Mouse (Mus musculus) gastrocnemius, postnatal 36 days (tissue): ENCODE data around the gene Slc25a45. TPM values are rescaled to one million over a fixed set of nuclear protein-coding genes. Genes with fewer than 3 reads are reported as not detected.

Experiments
- DNase-seq, 2 experiments: peaks; one replicate each; pipeline ENCODE4 v3.0.0; 2022
- intact Hi-C: fragments of 180-260 bp; cut with DNase I; formaldehyde crosslinking; loops from one replicate; pipeline ENCODE4 v1.15.1; 2025
- total RNA-seq, 2 experiments: library from RNA; stranded (reverse); gene quantifications; 2 replicates each; pipeline ENCODE4 v1.2.3; 2021

Gene Slc25a45
- total RNA-seq, 2 experiments from 2014 or later, result 0.99 to 1.0 TPM

DNA sequence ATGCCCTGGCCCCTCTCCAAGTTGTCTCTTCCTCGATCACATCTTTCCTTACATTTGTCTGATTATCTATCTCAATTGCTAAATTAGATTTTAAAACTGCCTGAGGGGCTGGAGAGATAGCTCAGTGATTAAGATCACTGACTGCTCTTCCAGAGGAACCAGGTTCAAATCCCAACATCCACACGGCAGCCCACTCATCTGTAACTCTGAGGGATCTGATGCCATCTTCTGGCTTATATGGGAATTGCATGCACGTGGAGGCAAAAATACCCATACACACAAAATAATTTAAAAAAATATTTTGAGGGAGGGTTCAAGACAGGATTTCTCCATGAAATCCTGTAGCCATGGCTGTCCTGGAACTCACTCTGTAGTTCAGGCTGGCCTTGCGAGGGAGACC, 8.2 kb downstream of the Slc25a45 start:
- DNase-seq, result no peak
- intact Hi-C loops, result loop anchor here (2.0 kb wide), 1 partner anchor 19 kb away; no protein-coding TSS in a partner anchor

DNA sequence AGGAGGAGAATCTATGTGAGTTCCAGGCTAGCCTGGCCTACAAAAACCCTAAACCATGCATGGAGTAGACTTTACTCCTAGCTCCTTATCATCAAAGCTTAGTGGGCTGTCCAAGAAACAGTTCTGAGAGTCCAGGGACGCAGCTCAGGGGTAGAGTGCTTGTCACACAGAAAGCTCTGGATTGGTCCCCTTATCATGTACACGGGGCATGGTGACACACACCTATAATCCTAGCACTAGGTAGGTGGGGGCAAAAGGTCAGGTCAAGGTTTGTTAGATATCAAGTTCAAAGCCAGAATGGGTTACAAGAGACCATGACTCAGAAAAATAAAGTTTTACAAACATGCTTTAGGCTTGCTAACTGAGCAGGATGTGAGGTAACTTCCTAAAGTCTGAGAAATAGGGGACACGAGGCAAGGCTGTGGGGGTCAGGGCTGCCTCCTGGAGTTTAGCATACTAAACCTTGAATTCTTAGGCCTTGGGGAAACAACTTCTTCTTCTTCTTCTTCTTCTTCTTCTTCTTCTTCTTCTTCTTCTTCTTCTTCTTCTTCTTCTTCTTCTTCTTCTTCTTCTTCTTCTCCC, 9.7 kb downstream of the Slc25a45 start:
- no peak for DNase-seq

DNA sequence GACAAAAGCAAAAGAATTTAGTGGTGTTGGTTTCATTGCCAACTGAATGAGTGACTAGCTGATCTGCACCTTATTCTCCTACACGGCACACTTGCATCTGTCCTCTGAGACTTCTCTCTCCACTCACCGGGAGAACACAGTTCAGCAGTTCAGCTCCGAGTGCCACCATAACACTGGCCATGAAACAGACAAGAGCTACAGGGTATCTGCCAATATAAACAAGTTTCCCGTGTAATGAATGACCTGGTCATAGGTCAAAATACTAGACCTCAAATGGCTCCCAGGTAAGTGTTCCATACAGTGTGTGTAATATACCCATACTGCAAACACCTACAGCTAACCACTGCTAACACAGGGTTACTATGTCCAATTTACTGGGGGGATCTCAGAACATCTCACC, 11.6 kb downstream of the Slc25a45 start:
- DNase-seq, result no peak
- intact Hi-C loops, result no loop called here

More for the DNA sequence above, 9.7 kb downstream of the Slc25a45 start:
- intact Hi-C loops, result no loop called here

DNA sequence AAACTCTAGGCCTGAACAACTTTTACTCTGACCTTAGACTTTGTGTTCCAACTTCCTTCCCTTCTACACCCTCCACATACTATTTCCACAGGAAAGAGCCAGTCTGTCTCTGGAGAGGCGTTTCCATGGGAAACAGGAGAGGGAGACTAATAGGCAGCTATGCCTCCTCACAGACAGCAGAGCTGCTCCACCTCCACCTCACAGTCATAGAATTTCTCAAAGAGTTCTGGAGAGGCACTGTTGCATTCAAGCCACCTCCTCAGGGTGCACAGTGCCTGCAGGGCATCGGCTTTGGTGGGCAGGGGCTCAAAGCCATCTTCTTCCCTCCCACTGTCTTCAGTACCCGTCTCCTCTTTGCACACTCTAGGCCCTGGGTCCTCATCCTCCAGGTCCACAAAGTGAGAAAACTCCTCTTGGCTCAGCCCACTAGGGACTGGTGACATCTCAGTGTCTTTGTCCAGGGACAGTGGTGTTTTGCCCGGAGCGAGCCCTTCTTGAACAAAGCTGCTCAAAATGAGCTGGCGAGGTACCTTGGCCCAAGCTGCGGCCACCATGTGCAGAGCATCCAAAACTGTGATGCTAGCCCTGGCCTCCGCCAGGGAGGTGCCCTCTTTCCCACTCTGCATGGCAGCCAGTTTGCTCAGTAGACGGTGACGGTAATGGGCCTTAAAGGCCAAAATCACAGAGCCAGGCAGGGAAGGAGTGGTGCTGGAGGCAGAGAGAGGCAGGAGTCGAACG, 14.1 kb downstream of the Slc25a45 start:
- intact Hi-C loops, result no loop called here
- no peak for DNase-seq

DNA sequence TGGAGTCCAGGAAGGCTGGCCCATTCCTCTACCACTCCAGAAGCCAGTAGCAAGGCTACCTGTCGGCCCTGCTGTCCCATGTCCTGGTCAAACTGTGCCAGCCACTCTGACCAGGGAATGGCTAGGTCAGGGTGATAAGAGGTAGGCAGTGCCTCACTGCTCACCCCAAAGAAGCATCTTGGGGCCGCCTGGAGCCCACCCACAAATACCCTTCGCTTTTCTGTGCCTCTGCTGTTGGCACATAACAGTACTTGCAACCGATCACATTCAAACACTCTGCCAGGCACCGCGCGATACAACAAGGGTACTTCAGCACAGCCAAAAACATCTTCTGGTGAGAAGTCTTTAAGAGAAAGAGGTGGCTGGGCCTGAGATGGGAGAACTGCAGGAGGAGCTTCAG, 14.7 kb downstream of the Slc25a45 start:
- no peak for DNase-seq
- intact Hi-C loops, result no loop called here

DNA sequence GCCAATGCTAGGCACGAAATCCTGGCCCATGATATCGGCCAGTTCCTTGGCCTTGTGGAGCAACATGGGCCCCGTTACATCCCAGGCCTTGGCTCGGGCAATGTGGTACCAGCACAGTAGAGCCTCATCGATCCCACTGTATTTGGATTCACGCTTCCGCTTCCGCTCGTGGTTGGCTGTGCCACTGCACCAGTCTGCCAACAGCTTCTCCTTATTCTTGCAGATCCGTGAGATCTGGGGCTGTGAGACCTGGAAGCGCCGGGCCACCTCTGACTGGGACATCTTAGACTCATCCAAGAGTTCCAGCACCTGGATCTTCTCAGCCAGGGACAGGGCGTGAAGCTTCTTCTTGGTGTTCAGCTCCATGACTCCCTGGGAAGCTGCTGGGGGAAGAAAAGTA, 15.1 kb downstream of the Slc25a45 start:
- intact Hi-C loops, result no loop called here
- no peak for DNase-seq

DNA sequence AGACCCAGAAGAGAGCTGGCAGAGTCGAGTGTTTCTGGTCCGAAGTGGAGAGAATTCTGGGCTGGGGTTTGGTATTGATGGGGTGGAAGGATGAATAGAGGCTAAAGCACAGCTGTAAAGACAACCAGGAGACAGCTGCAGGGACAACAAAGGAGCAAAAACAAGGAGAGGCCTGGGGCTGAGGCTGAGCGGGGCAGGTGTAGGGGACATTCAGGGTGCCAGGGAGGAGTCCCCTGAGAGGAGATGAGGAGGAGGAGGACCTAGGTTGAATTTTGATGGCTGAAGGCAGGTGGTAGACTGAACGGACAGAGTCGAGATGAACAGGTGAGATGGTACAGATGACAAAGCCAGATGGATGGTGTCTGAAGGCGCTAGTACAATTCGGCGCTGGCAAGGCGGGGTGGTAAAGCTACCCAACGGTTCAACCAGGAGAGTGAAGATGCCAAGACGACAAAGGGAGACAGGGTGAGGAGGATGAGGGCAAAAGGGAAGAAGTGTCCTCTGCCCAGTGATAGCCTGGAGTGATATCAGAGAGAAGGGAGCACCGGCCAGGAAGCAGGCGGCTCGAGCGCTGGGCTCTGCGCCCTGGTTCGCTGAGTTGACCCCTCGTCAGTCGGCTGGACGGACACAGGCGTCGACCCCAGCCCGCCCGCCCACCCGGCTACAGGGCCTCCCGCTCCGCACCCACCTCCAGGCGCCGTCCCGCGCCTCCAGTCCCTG, 15.8 kb downstream of the Slc25a45 start:
- DNase-seq, result no peak
- intact Hi-C loops, result no loop called here

DNA sequence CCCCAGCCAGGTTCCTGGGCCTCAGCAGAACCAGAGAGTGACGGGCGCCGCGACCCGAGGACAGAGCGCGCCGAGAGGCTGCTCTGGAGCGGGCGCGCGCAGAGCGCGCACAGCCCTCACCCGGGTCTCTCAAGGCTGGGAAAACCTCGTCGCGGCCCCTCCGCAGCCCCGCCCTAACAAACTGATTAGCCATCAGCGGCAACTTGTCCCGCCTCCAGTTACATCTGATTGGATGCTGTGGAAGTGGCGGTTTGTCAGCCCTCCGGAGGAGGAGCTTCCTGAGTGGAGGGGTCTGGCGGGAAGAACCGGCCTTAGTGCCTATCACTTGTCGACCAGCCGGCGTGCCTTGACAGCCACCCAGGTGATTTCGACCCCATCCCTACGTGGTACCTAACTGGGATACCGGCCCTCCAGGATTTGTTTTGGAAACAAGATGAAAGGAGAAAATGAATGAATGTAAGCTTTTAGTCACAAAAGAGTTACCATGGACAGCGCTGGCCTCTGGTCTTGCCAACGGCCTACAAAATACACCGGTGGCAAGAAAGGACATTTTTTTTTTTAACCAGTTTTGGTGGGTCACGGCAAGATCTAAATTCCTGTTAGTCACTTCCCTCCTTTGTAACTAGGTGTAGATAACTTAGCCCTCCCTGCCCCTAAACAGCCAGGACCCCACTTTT, 16.5 kb downstream of the Slc25a45 start, which contains the start of gene Tigd3:
Gene Tigd3, minus strand, starts transcription at position 148 of the 677 bp plus-strand sequence.
- peak; percentile 87 to 90 for DNase-seq
- intact Hi-C loops, result no loop called here

DNA sequence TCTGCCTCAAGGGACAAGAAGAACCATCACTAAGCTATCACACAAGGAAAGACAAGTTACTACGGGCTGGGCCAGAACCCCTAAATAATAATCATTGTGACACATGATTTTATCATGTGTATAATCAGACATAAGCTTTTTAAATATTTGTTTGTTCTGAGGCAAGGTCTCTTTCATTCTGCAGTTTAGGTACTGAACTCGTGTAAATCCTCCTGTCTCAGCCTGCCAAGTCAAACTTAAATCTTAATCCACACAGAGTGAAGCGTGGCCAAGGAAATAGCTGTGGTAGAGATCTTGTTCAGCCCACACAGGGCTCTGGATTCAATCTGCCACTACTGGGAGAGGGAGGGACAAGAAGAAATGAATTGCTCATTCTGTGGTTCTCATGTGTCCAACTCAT, 29.7 kb downstream of the Slc25a45 start:
- intact Hi-C loops, result no loop called here
- DNase-seq, result no peak

DNA sequence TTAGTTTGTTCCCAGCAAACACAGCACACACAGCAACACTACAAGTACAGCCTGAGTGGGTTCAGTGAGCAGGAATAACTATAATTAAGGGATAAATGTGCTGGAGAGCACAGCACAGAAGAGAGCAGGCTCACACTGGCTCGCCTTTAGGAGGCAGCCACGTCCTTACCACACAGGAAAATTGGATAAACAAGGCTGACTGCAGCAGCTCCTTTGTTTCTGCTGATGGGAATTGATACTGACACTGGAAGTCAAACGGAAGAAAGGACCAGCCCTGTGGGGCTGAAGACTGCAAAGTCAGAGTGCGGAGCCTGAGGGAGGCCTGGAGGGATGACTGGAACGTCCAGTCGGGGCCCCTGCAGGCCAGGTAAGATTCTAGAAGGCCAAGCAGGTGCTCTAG, 32.6 kb downstream of the Slc25a45 start:
- no peak for DNase-seq
- intact Hi-C loops, result no loop called here

DNA sequence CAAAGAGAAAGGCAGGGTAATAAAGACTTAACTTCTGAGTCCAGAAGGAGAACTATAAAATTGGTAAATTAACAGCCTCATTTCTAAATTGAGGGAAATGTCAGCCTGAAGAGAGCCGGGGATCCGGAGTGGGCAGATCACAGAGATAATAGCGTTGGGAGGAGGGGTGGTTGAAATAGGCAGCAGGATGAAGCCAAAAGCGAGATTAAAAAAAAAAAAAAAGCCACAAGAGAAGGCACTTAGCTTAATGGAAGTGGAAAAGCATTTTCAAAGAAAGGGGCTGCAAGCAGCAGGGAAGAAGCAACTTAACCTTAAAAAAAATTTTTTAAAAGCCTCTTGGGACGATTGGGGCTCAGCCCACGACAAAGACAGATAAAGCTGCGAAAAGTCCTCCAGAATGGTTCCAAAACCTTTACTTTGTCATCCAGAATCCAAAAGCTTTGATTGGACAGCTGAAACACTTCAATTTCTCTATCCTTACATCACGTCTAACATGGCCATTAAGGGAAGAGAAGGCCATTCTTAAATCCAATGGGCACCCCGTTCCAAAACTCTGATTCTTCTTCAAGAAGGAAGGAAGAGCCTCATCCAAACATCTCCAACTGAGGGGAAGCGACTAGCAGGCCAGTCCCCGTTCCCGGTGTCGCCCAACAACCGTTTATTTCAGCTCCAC, 34.0 kb downstream of the Slc25a45 start:
- DNase-seq, result no peak
- intact Hi-C loops, result no loop called here

DNA sequence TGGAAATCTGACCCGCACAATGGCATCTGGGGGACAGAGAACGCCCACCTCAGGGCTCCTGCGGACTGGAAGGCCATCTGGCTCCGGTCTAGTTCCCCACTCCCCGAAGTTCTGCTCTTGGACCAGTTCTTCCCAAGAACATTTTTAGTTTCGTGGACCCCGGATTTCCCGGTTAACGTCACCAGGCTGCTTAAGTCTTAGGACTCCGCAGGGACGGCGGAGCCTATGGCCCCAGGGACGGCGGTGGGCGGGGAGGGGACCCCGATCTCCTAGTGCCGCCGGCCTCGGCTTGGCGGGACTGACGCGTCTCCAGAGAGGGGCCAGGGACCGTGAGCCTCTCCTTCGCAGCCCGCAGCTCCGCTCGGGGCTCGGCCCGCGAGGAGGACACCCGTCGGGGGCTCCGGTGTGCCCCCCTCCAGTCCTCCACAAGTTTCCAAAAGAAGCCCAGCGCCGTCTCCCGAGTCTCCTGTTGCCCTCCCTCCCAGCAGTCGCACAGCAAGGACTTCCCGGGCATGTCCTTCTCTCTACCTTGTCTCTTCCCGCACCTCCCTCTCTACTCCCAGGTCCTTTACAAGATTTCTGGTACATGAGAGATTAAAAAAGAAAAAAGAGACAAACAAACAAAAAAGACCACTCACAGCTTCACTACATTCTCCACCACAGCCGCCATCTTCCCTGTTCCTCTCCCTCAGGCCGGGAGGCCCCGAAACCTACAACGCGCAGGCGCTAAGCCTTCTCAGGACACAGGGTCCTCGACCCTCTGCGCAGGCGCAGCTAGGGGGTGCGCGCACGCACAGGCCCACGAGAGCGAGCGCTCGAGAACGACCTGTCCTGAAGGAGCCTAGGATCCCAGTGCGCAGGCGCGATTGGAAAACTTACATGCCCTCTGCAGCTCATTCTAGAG, 34.7 kb downstream of the Slc25a45 start:
- intact Hi-C loops, result no loop called here
- peak; percentile 98 to 99 for DNase-seq

DNA sequence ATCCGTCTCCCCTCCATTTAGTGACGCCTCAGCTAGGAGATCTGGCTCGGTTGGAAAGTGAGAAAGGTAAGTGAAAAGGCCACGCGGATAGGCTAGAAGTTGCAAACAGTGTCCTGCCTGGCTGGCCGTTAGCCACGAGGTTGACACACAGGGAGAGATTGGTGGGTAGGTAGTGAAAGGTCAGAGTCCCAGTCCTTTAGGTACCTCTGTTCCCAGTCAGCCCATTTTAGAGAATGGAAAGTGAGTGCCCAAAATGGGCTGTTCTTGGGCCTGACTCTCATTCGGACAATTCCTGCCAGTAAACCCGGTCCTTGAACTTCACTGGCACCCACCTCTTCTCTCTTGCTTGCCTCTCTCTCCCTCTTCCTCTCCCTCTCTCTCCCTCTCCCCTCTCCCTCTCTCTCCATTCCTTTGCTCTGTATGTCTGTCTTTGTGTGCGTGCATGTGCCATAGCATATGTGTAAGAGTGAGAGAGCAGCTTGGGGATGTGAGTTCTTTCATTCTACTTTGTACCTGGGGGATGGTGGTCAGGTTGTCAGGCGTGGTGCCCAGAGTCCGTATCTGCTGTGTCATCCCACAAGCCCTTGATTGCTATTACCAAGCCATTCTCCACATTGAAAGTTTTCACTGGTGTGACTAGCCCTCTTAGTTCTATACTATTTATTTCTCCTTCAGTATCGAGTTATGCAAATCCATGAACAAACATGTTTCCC, 35.6 kb downstream of the Slc25a45 start, which contains the start of gene Dpf2:
Gene Dpf2, minus strand, starts transcription at position 4 of the 713 bp plus-strand sequence.
- DNase-seq, result no peak
- intact Hi-C loops, result no loop called here

DNA sequence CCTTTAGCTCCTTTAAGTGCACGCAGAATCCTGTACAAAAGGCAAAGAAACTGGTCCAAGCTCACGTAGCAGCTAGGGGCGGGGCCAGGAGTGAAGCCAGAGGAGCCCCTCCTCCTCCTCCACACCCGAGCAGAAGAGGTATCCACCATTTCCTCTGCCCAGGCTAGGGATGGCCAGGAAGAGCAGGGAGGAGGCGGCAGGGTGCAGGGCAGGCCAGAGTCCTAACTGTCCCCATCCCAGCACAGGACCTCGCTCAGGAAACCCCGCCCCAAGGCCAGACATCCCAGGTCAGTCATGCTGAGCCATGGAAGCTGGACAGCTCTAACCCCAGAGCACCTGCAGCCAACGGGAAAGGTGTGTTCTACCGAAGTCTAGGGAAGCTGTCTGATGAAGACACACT, 44.1 kb downstream of the Slc25a45 start:
- intact Hi-C loops, result loop anchor here (5.0 kb wide), 1 partner anchor 96 kb away; the partner anchor contains the start of gene Capn1

DNA sequence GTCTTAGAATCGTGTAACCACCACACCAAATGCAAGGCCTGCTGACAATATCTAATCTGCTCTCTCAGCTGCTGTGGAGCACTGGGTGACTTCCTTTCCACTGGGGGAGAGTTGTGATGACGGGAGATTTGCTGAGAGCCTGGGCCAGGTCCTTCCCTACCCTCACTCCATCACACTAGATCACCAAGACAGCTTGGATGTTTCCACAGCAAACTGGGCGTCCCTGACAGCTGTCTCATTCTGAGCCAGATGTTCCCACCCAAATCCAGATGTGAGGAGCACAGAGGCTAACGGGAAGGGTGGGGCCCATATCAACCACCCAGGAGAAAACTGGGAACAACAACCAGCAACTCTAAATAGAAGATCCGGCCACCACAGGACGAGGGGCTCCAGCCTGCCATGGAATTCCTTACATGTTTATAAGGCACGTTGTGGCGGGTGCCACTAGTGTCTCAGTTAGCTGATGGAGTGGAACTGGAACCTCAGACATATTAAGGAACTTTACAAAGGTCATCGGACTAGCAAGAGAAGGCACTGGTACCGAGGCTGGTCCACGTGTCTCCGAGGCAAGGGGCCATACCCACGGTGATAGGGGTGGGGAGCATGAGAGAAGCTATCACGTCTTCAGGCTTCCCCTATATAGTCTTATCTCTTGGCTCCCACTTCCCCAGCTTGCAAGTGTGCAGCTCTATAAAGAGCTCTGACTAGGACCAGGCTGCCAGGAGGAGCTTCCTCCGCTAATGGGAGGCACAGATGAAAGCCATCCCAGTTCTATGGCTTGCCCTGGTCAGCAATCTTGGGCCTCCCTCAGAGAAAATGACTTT, 44.7 kb downstream of the Slc25a45 start:
- intact Hi-C loops, result loop anchor here (5.0 kb wide), 1 partner anchor 95 kb away; the partner anchor contains the start of gene Capn1
- peak in 1 of 2 experiments; percentile 48 for DNase-seq

More for the DNA sequence above, 44.1 kb downstream of the Slc25a45 start:
- DNase-seq, result no peak

DNA sequence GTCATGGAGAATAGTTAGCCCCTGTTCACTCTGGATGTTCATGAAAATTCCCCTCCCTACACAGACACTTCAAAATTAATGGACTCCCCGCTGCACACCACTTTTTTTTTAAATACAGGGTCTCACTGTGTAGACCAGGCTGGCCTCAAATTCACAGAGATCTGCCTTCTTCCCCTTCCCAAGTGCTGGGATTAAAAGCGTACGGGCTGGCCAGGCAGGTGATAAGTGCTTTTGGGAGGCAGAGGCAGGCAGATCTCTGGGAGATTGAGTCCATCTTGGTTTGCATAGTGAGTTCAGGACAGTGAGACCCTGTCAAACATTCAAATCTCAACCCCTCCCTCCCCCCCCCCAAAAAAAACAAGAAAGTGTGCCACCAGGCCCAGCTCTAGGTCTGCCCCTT, 45.4 kb downstream of the Slc25a45 start:
- DNase-seq, result no peak
- intact Hi-C loops, result loop anchor here (5.0 kb wide), 1 partner anchor 94 kb away; the partner anchor contains the start of gene Capn1

DNA sequence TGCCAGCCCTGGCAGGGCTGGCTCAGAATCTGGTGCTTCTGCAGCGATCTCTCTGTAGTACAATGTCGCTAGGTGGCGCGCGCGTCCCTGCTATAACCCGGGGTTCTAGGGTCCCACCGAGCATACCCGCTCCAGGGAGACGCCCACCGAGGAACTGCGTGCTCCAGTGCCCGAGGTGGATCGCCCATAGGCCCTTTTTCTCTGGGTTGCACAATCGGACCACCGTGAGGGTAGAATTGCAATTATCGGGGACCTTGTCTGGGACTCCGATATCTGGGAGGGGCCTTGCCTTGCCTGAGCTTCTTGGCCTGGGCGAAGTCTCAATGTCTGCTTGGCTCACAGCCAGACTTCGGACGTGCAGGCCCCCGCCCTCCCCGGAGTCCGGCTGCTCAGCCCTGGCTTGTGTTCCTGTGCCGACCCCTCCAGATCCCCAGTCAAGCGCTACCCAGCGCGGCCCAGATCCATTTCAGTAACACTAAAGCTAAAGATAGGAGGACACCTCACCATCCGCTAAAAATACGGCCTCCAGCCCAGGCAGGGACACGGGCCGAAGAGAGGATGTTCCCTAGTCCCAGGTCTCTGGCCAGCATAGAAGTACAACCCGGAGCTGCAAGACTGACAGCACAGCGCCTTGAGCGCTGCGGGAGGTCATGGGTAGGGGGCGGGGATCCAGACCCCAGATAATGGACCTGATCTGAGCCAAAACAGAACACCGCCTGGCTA, 46.5 kb downstream of the Slc25a45 start:
- intact Hi-C loops, result loop anchor here (1.0 to 5.0 kb wide), 3 partner anchors 19 to 93 kb away; partner anchors contain the start of gene Capn1
- peak; percentile 91 to 93 for DNase-seq
